Mouse (Mus musculus): ENCODE data around the gene Slc25a21. TPM values are rescaled to one million over a fixed set of nuclear protein-coding genes. Genes with fewer than 3 reads are reported as not detected.

Gene Slc25a21
- 0.21 and 0.54 TPM in 2 replicates for total RNA-seq (2012; rRNA removed)

GRCm38 (mm10) chr12:57197363-57198026 is at the start of gene Slc25a21:
Gene Slc25a21 (minus strand): TSS chr12:57197472.
- Histone ChIP-seq H3K4me3 (ENCODE audit: insufficient read depth in 1 of 2, low read depth in 1 of 2, low read length in 2 of 2, poor library complexity in 1 of 2, severe bottlenecking in 1 of 2) (peak within 1 kb of the TSS; percentile 63 to 70), H3K9me3 (ENCODE audit: control insufficient read depth, insufficient read depth, low read depth, low read length) (no peaks in the 10 kb centered on the region), H3K36me3 (ENCODE audit: control insufficient read depth, insufficient read depth, low read length, poor library complexity, severe bottlenecking) (no peaks in the 10 kb centered on the region), H3K27ac (ENCODE audit: insufficient read depth, low read depth, low read length, poor library complexity, severe bottlenecking) (no peak within 1 kb of the TSS), H3K4me1 (ENCODE audit: control insufficient read depth in 2 of 2, insufficient read depth in 2 of 2, low read length in 2 of 2, poor library complexity in 1 of 2) (no peaks in the 10 kb centered on the region), H3K9ac (ENCODE audit: insufficient read depth, low read depth, low read length, poor library complexity, severe bottlenecking) (peak within 1 kb of the TSS; percentile 48)
- DNase-seq (ENCODE audit: low read depth, low spot score): no peak
- in situ Hi-C loops (cut with MboI; ENCODE audit: low sequenced_read_pairs in 2 of 2, unreplicated experiment in 2 of 2): loop anchor here (25.0 kb wide), 2 partner anchors 510 to 660 kb away; partner anchors contain the start of genes Nkx2-1 (in 1 of the 2) and Pax9 (in 1 of the 2)
- TF ChIP-seq CHD2 (IDR thresholded peaks at IDR 0.05; ENCODE audit: low read depth, low read length) (no peak), HCFC1 (IDR thresholded peaks at IDR 0.05; ENCODE audit: borderline replicate concordance, insufficient read depth, low read length) (no peak), MAFK (IDR thresholded peaks at IDR 0.05; ENCODE audit: insufficient read depth, low read depth, low read length) (no peak), ZC3H11A (IDR thresholded peaks at IDR 0.05; ENCODE audit: borderline replicate concordance, low read depth, low read length) (no peak), ZNF384 (IDR thresholded peaks at IDR 0.05; ENCODE audit: low read depth, low read length) (no peak)

GRCm38 (mm10) chr12:57243671-57244495 is 46.6 kb upstream of the Slc25a21 start:
- H3K36me3 ChIP-seq (ENCODE audit: control insufficient read depth, insufficient read depth, low read length, poor library complexity, severe bottlenecking): peaks cover 4% of the 10 kb centered on the region
- H3K9me3 ChIP-seq (ENCODE audit: control insufficient read depth, insufficient read depth, low read depth, low read length): no peaks in the 10 kb centered on the region
- H3K4me1 ChIP-seq (ENCODE audit: control insufficient read depth in 2 of 2, insufficient read depth in 2 of 2, low read length in 2 of 2, poor library complexity in 1 of 2): peaks cover 2 to 8% of the 10 kb centered on the region in 2 experiments; a peak in 3 of 4 replicates
- no peak for DNase-seq (ENCODE audit: low read depth, low spot score)
- in situ Hi-C loops (cut with MboI; ENCODE audit: low sequenced_read_pairs in 2 of 2, unreplicated experiment in 2 of 2): no loop called here
- H3K27ac ChIP-seq (ENCODE audit: insufficient read depth, low read depth, low read length, poor library complexity, severe bottlenecking): no peak overlapping the region
- H3K4me3 ChIP-seq (ENCODE audit: insufficient read depth in 1 of 2, low read depth in 1 of 2, low read length in 2 of 2, poor library complexity in 1 of 2, severe bottlenecking in 1 of 2): no peak overlapping the region
- no peak overlapping the region for H3K9ac ChIP-seq (ENCODE audit: insufficient read depth, low read depth, low read length, poor library complexity, severe bottlenecking)
- 0 out of 2 replicates have a peak, but pooled peaks have one; percentile 35 for TF ChIP-seq ZNF384 (IDR thresholded peaks at IDR 0.05; ENCODE audit: low read depth, low read length)
- no peak for TF ChIP-seq MAFK (IDR thresholded peaks at IDR 0.05; ENCODE audit: insufficient read depth, low read depth, low read length)

- in situ Hi-C loops (cut with MboI; ENCODE audit: low sequenced_read_pairs in 2 of 2, unreplicated experiment in 2 of 2): no loop called here
- Histone ChIP-seq H3K4me1 (ENCODE audit: control insufficient read depth in 2 of 2, insufficient read depth in 2 of 2, low read length in 2 of 2, poor library complexity in 1 of 2) (peaks cover under 1 to 10% of the 10 kb centered on the region in 2 experiments; a peak in 2 of 4 replicates), H3K9ac (ENCODE audit: insufficient read depth, low read depth, low read length, poor library complexity, severe bottlenecking) (peak overlapping the region; percentile 77; the same call in 1 of the 2 replicates), H3K27ac (ENCODE audit: insufficient read depth, low read depth, low read length, poor library complexity, severe bottlenecking) (no peak overlapping the region), H3K36me3 (ENCODE audit: control insufficient read depth, insufficient read depth, low read length, poor library complexity, severe bottlenecking) (peaks cover 8% of the 10 kb centered on the region), H3K4me3 (ENCODE audit: insufficient read depth in 1 of 2, low read depth in 1 of 2, low read length in 2 of 2, poor library complexity in 1 of 2, severe bottlenecking in 1 of 2) (peak overlapping the region; percentile 52 to 69), H3K9me3 (ENCODE audit: control insufficient read depth, insufficient read depth, low read depth, low read length) (no peaks in the 10 kb centered on the region)
- DNase-seq (ENCODE audit: low read depth, low spot score): no peak
- TF ChIP-seq ZC3H11A (IDR thresholded peaks at IDR 0.05; ENCODE audit: borderline replicate concordance, low read depth, low read length) (no peak), ZNF384 (IDR thresholded peaks at IDR 0.05; ENCODE audit: low read depth, low read length) (no peak), CHD2 (IDR thresholded peaks at IDR 0.05; ENCODE audit: low read depth, low read length) (no peak), MAFK (IDR thresholded peaks at IDR 0.05; ENCODE audit: insufficient read depth, low read depth, low read length) (no peak), HCFC1 (IDR thresholded peaks at IDR 0.05; ENCODE audit: borderline replicate concordance, insufficient read depth, low read length) (no peak)
Measured at GRCm38 (mm10) chr12:57233386-57233785, 36.1 kb upstream of the Slc25a21 start.

GRCm38 (mm10) chr12:57231085-57231875 is 34.0 kb upstream of the Slc25a21 start:
- no peak for DNase-seq (ENCODE audit: low read depth, low spot score)
- TF ChIP-seq ZC3H11A (IDR thresholded peaks at IDR 0.05; ENCODE audit: borderline replicate concordance, low read depth, low read length) (no peak), ZNF384 (IDR thresholded peaks at IDR 0.05; ENCODE audit: low read depth, low read length) (no peak), HCFC1 (IDR thresholded peaks at IDR 0.05; ENCODE audit: borderline replicate concordance, insufficient read depth, low read length) (no peak), MAFK (IDR thresholded peaks at IDR 0.05; ENCODE audit: insufficient read depth, low read depth, low read length) (no peak), CHD2 (IDR thresholded peaks at IDR 0.05; ENCODE audit: low read depth, low read length) (no peak)

More at GRCm38 (mm10) chr12:57231085-57231875, 34.0 kb upstream of the Slc25a21 start:
- Histone ChIP-seq H3K4me1 (ENCODE audit: control insufficient read depth in 2 of 2, insufficient read depth in 2 of 2, low read length in 2 of 2, poor library complexity in 1 of 2) (peaks cover 9 to 11% of the 10 kb centered on the region in 2 experiments), H3K27ac (ENCODE audit: insufficient read depth, low read depth, low read length, poor library complexity, severe bottlenecking) (peak overlapping the region; percentile 74; the same call in 1 of the 2 replicates), H3K9me3 (ENCODE audit: control insufficient read depth, insufficient read depth, low read depth, low read length) (no peaks in the 10 kb centered on the region), H3K9ac (ENCODE audit: insufficient read depth, low read depth, low read length, poor library complexity, severe bottlenecking) (peak overlapping the region; percentile 94; the same call in 1 of the 2 replicates), H3K4me3 (ENCODE audit: insufficient read depth in 1 of 2, low read depth in 1 of 2, low read length in 2 of 2, poor library complexity in 1 of 2, severe bottlenecking in 1 of 2) (peak overlapping the region; percentile 89 to 91), H3K36me3 (ENCODE audit: control insufficient read depth, insufficient read depth, low read length, poor library complexity, severe bottlenecking) (peaks cover 4% of the 10 kb centered on the region)
- in situ Hi-C loops (cut with MboI; ENCODE audit: low sequenced_read_pairs in 2 of 2, unreplicated experiment in 2 of 2): no loop called here
